Mouse (Mus musculus): ENCODE measurements around the gene Tspan13. TPM values are rescaled to one million over a fixed set of nuclear protein-coding genes. Genes with fewer than 3 reads are reported as not detected.
A peak's percentile ranks its signal among the peaks of the same experiment; 100 is the strongest.

Gene Tspan13
- total and polyA plus RNA-seq, 2 experiments from 2014 or later = 250 to 378 TPM

DNA sequence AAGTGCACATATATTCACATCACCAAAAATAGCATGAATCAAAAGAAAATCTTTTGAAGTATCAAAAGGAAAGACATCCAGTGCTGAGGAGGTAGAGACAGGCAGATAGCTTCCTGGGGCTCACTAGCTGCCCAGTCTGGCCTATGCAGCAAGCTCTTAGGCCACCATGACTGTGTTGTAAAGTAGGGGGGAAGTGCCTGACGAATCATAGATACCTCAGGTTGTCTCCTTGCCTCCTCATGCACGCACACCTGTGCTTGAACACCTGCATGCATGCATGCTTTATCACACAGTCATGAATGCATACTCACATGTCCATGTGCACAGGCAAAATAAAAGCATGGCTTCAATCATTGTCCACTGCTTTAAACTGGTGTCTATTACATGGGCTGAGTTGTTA is 2.4 kb upstream of the Tspan13 start:
- Histone ChIP-seq H3K9me3 (ENCODE audit: low read length) (no peaks in the 10 kb centered on the region), H3K36me3 (ENCODE audit: insufficient read depth, low read length) (no peaks in the 10 kb centered on the region), H3K4me1 (ENCODE audit: insufficient read depth, low read length) (0 out of 2 replicates have a peak, but pooled peaks cover 4% of the 10 kb centered on the region), H3K4me3 (ENCODE audit: low read length) (no peak overlapping the region), H3K27me3 (ENCODE audit: insufficient read depth, low read length) (no peaks in the 10 kb centered on the region), H3K4me2 (ENCODE audit: low read depth, low read length) (no peak overlapping the region), H3K27ac (no peak overlapping the region), H3K9ac (replicated peaks; ENCODE audit: low read length) (no peak overlapping the region)
- ATAC-seq = no peak
- DNase-seq (ENCODE audit: low spot score) = no peak
- TF ChIP-seq CTCF (IDR thresholded peaks at IDR 0.05; ENCODE audit: low read depth) = no peak
- 78% methylated on average over 2 of the region's 2 CpGs for WGBS

- under 1% methylated on average over 50 of the region's 50 CpGs for WGBS
- DNase-seq (ENCODE audit: low spot score) (peak; percentile 80), ATAC-seq (peak; percentile 84)
- Histone ChIP-seq H3K4me1 (ENCODE audit: insufficient read depth, low read length) (0 out of 2 replicates have a peak, but pooled peaks cover 8% of the 10 kb centered on the region), H3K4me3 (ENCODE audit: low read length) (peak overlapping the region; percentile 99), H3K4me2 (ENCODE audit: low read depth, low read length) (peak overlapping the region; percentile 67), H3K36me3 (ENCODE audit: insufficient read depth, low read length) (no peaks in the 10 kb centered on the region), H3K27me3 (ENCODE audit: insufficient read depth, low read length) (no peaks in the 10 kb centered on the region), H3K9me3 (ENCODE audit: low read length) (no peaks in the 10 kb centered on the region), H3K9ac (replicated peaks; ENCODE audit: low read length) (peak overlapping the region; percentile 98), H3K27ac (peak overlapping the region; percentile 96)
- TF ChIP-seq CTCF (IDR thresholded peaks at IDR 0.05; ENCODE audit: low read depth) = peak; percentile 62
Measured at GRCm38 (mm10) chr12:36041703-36042347, 475 bp downstream of the Tspan13 start.

DNA sequence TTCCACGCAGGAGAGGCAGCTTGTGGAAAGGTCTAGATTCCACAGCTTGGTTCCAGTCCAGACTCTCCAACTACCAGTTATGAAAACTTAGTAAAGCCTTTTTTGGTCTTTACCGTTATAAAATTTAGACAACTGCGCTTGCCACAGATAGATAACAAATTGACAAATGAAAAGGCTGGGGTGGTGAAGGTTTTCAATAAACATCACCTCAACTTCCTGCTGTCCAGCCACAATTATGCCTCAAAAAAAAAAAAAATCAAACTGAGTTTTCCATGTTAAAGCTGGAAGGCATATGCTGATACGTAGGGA is 1.1 kb downstream of the Tspan13 start:
- Histone ChIP-seq H3K9me3 (ENCODE audit: low read length) (no peaks in the 10 kb centered on the region), H3K4me3 (ENCODE audit: low read length) (peak overlapping the region; percentile 99), H3K27ac (peak overlapping the region; percentile 96; the same call in 1 of the 2 replicates), H3K27me3 (ENCODE audit: insufficient read depth, low read length) (no peaks in the 10 kb centered on the region), H3K36me3 (ENCODE audit: insufficient read depth, low read length) (no peaks in the 10 kb centered on the region), H3K9ac (replicated peaks; ENCODE audit: low read length) (peak overlapping the region; percentile 98), H3K4me1 (ENCODE audit: insufficient read depth, low read length) (0 out of 2 replicates have a peak, but pooled peaks cover 8% of the 10 kb centered on the region), H3K4me2 (ENCODE audit: low read depth, low read length) (peak overlapping the region; percentile 67)
- 28% methylated on average over 4 of the region's 4 CpGs for WGBS
- ATAC-seq (no peak), DNase-seq (ENCODE audit: low spot score) (no peak)
- no peak for TF ChIP-seq CTCF (IDR thresholded peaks at IDR 0.05; ENCODE audit: low read depth)

DNA sequence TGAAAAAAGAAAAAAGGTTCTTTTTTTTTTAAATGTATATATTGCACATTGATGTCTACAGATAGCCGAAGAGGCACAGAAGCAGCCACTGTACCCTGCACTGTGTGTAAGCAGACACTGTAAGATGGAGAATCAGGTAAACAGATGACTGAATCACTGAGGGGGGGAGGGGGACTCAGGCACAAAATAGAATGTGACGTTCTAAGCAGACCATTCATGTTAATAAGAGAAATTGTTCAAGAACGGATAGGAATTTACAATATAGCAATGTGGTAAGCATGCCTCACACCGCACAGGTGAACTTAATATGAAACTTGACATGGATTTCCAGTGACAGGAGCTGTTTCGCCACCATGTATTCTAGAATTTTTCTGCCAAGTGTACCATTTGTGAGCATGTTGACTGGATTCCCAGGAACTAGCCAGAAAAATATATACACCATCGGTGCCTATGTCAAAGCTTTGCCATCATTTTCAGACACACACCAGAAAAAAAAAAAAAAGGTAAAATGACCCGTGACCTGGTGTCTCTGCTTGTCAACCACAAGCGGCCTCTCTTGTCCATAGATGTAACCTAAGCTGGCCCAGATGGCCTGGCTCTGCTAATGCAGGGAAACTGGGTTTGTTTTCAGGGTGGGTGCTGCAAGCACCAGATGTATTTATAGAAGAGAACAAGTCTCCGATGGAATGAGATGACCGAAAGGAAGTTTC is 1.6 kb downstream of the Tspan13 start:
- WGBS = 34% methylated on average over 10 of the region's 10 CpGs
- ATAC-seq = no peak

DNA sequence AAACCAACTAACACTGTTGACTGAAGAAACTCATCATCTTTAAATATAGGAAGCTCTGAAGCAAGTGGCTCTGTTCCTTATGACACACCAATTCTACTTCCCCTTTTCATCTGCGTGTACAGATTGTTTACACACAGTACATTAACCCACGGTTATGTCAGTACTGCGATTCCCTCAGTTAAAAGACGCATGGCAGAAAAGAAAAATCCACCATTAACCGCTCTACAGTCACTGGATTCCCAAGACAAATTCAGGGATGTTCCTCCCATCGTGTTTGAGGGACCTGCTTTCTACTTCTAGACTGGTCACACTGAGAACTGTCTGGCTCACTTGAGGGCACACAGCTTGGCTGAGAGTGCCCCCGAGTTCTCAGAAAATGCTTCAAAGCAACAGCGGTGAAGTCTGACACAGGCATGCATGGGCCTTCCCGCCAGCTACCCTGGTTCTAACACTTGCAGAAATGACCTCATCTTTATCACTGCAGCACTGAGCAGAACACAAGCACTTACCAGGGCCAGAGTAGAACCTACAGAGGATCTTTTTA is 2.7 kb downstream of the Tspan13 start:
- no peak overlapping the region for H3K27ac ChIP-seq
- H3K9me3 ChIP-seq (ENCODE audit: low read length) = no peaks in the 10 kb centered on the region
- H3K36me3 ChIP-seq (ENCODE audit: insufficient read depth, low read length) = no peaks in the 10 kb centered on the region
- H3K27me3 ChIP-seq (ENCODE audit: insufficient read depth, low read length) = no peaks in the 10 kb centered on the region
- peak overlapping the region; percentile 99 for H3K4me3 ChIP-seq (ENCODE audit: low read length)
- ATAC-seq (no peak), DNase-seq (ENCODE audit: low spot score) (peak; percentile 18)
- 0 out of 2 replicates have a peak overlapping the region, but pooled peaks have one; percentile 6 for H3K9ac ChIP-seq (replicated peaks; ENCODE audit: low read length)
- WGBS = 54% methylated on average over 9 of the region's 9 CpGs
- TF ChIP-seq CTCF (IDR thresholded peaks at IDR 0.05; ENCODE audit: low read depth) = no peak
- H3K4me2 ChIP-seq (ENCODE audit: low read depth, low read length) = peak overlapping the region; percentile 67
- 0 out of 2 replicates have a peak, but pooled peaks cover 8% of the 10 kb centered on the region for H3K4me1 ChIP-seq (ENCODE audit: insufficient read depth, low read length)

More for the DNA sequence above, 1.6 kb downstream of the Tspan13 start:
- Histone ChIP-seq H3K27ac (peak overlapping the region; percentile 96; the same call in 1 of the 2 replicates), H3K4me1 (ENCODE audit: insufficient read depth, low read length) (0 out of 2 replicates have a peak, but pooled peaks cover 8% of the 10 kb centered on the region), H3K4me3 (ENCODE audit: low read length) (peak overlapping the region; percentile 99), H3K9ac (replicated peaks; ENCODE audit: low read length) (peak overlapping the region; percentile 98), H3K27me3 (ENCODE audit: insufficient read depth, low read length) (no peaks in the 10 kb centered on the region), H3K36me3 (ENCODE audit: insufficient read depth, low read length) (no peaks in the 10 kb centered on the region), H3K4me2 (ENCODE audit: low read depth, low read length) (peak overlapping the region; percentile 67), H3K9me3 (ENCODE audit: low read length) (no peaks in the 10 kb centered on the region)
- no peak for TF ChIP-seq CTCF (IDR thresholded peaks at IDR 0.05; ENCODE audit: low read depth)
- DNase-seq (ENCODE audit: low spot score) = peak; percentile 14

- DNase-seq (ENCODE audit: low spot score) (no peak), ATAC-seq (no peak)
- no peak for TF ChIP-seq CTCF (IDR thresholded peaks at IDR 0.05; ENCODE audit: low read depth)
- Histone ChIP-seq H3K4me1 (ENCODE audit: insufficient read depth, low read length) (0 out of 2 replicates have a peak, but pooled peaks cover 8% of the 10 kb centered on the region), H3K4me3 (ENCODE audit: low read length) (no peak overlapping the region), H3K9me3 (ENCODE audit: low read length) (no peaks in the 10 kb centered on the region), H3K4me2 (ENCODE audit: low read depth, low read length) (no peak overlapping the region), H3K27ac (no peak overlapping the region), H3K36me3 (ENCODE audit: insufficient read depth, low read length) (no peaks in the 10 kb centered on the region), H3K9ac (replicated peaks; ENCODE audit: low read length) (no peak overlapping the region), H3K27me3 (ENCODE audit: insufficient read depth, low read length) (no peaks in the 10 kb centered on the region)
- 87% methylated on average over 10 of the region's 10 CpGs for WGBS
Measured at GRCm38 (mm10) chr12:36036776-36037175, 5.5 kb downstream of the Tspan13 start.
